Mouse (Mus musculus): ENCODE measurements at regions not wholly inside any gene's neighbourhood (a gene's known extent, or its start where the extent isn't known, plus 50 kb on each side); places are given as distances from the start of the nearest gene placed in this dataset.

GRCm38 (mm10) chr16:29882226-29882972 is 181.8 kb upstream of the Hes1 start:
- H3K36me3 ChIP-seq (ENCODE audit: control insufficient read depth, insufficient read depth, low read length) = no peaks in the 10 kb centered on the region
- peaks cover 9% of the 10 kb centered on the region for H3K4me1 ChIP-seq (replicated peaks; ENCODE audit: control insufficient read depth, insufficient read depth, low read length)
- 30% methylated on average over 10 of the region's 10 CpGs for WGBS
- no peak overlapping the region; the same call in 1 of the 2 replicates for H3K27ac ChIP-seq (ENCODE audit: low read depth, low read length)
- H3K9ac ChIP-seq (ENCODE audit: low read depth, low read length) = no peak overlapping the region
- no peak for DNase-seq (ENCODE audit: low spot score)
- no peak for ATAC-seq (replicated peaks; ENCODE audit: low FRiP score)
- H3K27me3 ChIP-seq (replicated peaks; ENCODE audit: control insufficient read depth, insufficient read depth, low read length) = no peaks in the 10 kb centered on the region; the same call in 1 of the 2 replicates
- H3K4me2 ChIP-seq = no peak overlapping the region
- no peaks in the 10 kb centered on the region for H3K9me3 ChIP-seq (ENCODE audit: control insufficient read depth, low read length)
- no peak overlapping the region for H3K4me3 ChIP-seq (ENCODE audit: low read depth, low read length)

GRCm38 (mm10) chr16:29883252-29883992 is 180.8 kb upstream of the Hes1 start:
- no peak overlapping the region for H3K27ac ChIP-seq (ENCODE audit: low read depth, low read length)
- H3K4me3 ChIP-seq (ENCODE audit: low read depth, low read length) = no peak overlapping the region
- no peaks in the 10 kb centered on the region for H3K36me3 ChIP-seq (ENCODE audit: control insufficient read depth, insufficient read depth, low read length)
- H3K9me3 ChIP-seq (ENCODE audit: control insufficient read depth, low read length) = no peaks in the 10 kb centered on the region
- no peak for DNase-seq (ENCODE audit: low spot score)
- no peak for ATAC-seq (replicated peaks; ENCODE audit: low FRiP score)
- no peak overlapping the region for H3K4me2 ChIP-seq
- H3K4me1 ChIP-seq (replicated peaks; ENCODE audit: control insufficient read depth, insufficient read depth, low read length) = peaks cover 9% of the 10 kb centered on the region
- 50% methylated on average over 10 of the region's 10 CpGs for WGBS
- no peak overlapping the region for H3K9ac ChIP-seq (ENCODE audit: low read depth, low read length)
- H3K27me3 ChIP-seq (replicated peaks; ENCODE audit: control insufficient read depth, insufficient read depth, low read length) = no peaks in the 10 kb centered on the region; the same call in 1 of the 2 replicates

DNA sequence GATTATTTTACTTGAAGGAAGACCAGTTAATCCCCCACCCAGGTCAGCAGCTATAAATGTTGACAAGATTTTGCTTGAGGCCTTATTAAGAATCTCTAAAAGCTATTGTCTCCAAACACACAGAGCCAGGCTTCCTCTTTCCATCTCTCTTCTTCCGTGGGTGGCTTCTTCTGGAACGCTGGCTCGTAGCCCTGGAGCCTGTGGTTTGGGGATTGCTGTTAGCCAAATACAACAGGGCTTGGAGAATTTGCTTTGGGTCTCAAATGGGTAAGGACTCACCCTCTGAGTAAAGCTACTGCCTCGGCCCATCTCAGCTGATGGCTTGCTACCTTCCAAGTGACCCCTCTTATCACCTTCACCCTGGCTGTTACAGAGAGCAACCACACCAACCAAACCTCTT is 179.3 kb upstream of the Hes1 start:
- Histone ChIP-seq H3K4me2 (no peak overlapping the region), H3K27me3 (replicated peaks; ENCODE audit: control insufficient read depth, insufficient read depth, low read length) (no peaks in the 10 kb centered on the region; the same call in 1 of the 2 replicates), H3K27ac (ENCODE audit: low read depth, low read length) (no peak overlapping the region), H3K4me3 (ENCODE audit: low read depth, low read length) (no peak overlapping the region), H3K9ac (ENCODE audit: low read depth, low read length) (no peak overlapping the region), H3K4me1 (replicated peaks; ENCODE audit: control insufficient read depth, insufficient read depth, low read length) (peaks cover 11% of the 10 kb centered on the region), H3K9me3 (ENCODE audit: control insufficient read depth, low read length) (no peaks in the 10 kb centered on the region), H3K36me3 (ENCODE audit: control insufficient read depth, insufficient read depth, low read length) (no peaks in the 10 kb centered on the region)
- 67% methylated on average over 4 of the region's 4 CpGs for WGBS
- no peak for DNase-seq (ENCODE audit: low spot score)
- no peak for ATAC-seq (replicated peaks; ENCODE audit: low FRiP score)

- WGBS = 63% methylated on average over 4 of the region's 4 CpGs
- DNase-seq (ENCODE audit: low spot score) = no peak
- H3K36me3 ChIP-seq (ENCODE audit: control insufficient read depth, insufficient read depth, low read length) = no peaks in the 10 kb centered on the region
- H3K27ac ChIP-seq (ENCODE audit: low read depth, low read length) = no peak overlapping the region
- H3K9me3 ChIP-seq (ENCODE audit: control insufficient read depth, low read length) = no peaks in the 10 kb centered on the region
- no peak overlapping the region for H3K4me2 ChIP-seq
- no peak for ATAC-seq (replicated peaks; ENCODE audit: low FRiP score)
- H3K27me3 ChIP-seq (replicated peaks; ENCODE audit: control insufficient read depth, insufficient read depth, low read length) = no peaks in the 10 kb centered on the region
- no peak overlapping the region for H3K4me3 ChIP-seq (ENCODE audit: low read depth, low read length)
- no peak overlapping the region for H3K9ac ChIP-seq (ENCODE audit: low read depth, low read length)
- peaks cover 16% of the 10 kb centered on the region for H3K4me1 ChIP-seq (replicated peaks; ENCODE audit: control insufficient read depth, insufficient read depth, low read length)
Observed at GRCm38 (mm10) chr16:29886755-29887154, 177.4 kb upstream of the Hes1 start.

DNA sequence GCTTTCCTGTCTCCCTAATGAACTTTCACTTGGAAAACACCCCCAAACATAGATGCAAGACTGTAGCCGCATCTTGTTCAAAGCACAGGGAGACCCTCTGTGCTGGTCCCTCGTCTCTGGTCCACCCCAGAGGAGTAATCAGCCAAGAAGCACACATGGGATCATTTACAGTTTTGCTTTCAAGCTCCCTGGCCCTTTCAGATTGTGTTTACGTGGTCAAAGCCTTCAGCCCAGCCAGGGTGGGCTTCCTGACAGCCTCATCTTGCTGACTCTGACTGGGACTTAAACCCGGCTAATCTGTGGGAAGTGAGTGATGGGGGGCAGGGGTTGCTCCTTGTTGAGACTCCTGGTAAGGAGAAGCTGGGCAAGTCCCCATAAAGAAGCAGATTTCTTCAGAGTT is 174.8 kb upstream of the Hes1 start:
- Histone ChIP-seq H3K9ac (ENCODE audit: low read depth, low read length) (no peak overlapping the region), H3K4me2 (no peak overlapping the region), H3K9me3 (ENCODE audit: control insufficient read depth, low read length) (no peaks in the 10 kb centered on the region), H3K4me1 (replicated peaks; ENCODE audit: control insufficient read depth, insufficient read depth, low read length) (peaks cover 13% of the 10 kb centered on the region), H3K27ac (ENCODE audit: low read depth, low read length) (no peak overlapping the region), H3K36me3 (ENCODE audit: control insufficient read depth, insufficient read depth, low read length) (no peaks in the 10 kb centered on the region), H3K4me3 (ENCODE audit: low read depth, low read length) (no peak overlapping the region), H3K27me3 (replicated peaks; ENCODE audit: control insufficient read depth, insufficient read depth, low read length) (peaks cover 6% of the 10 kb centered on the region)
- 46% methylated on average over 4 of the region's 4 CpGs for WGBS
- DNase-seq (ENCODE audit: low spot score) (no peak), ATAC-seq (replicated peaks; ENCODE audit: low FRiP score) (no peak)

DNA sequence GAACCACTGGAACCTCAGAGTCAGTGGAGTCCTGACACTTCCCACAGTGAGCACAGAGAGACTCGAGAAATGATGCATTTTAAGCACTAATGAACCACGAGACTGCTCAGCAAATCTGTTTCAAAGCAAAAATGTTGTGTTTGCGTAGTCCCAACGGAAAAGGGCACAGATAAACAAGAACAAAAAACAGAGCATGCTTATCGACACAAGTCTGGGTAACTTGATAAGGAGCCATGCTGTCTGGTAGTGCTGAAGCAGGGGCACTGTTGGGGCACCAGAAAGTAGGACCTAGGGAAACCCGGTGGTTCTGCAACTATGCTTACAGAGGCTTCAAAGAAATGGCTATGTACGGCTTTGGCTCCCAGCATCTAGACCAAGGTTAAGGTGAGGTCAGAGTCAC is 172.7 kb upstream of the Hes1 start:
- Histone ChIP-seq H3K27ac (ENCODE audit: low read depth, low read length) (no peak overlapping the region), H3K4me2 (no peak overlapping the region; the same call in 1 of the 2 replicates), H3K4me1 (replicated peaks; ENCODE audit: control insufficient read depth, insufficient read depth, low read length) (peaks cover 13% of the 10 kb centered on the region), H3K36me3 (ENCODE audit: control insufficient read depth, insufficient read depth, low read length) (no peaks in the 10 kb centered on the region), H3K27me3 (replicated peaks; ENCODE audit: control insufficient read depth, insufficient read depth, low read length) (peaks cover 6% of the 10 kb centered on the region), H3K9me3 (ENCODE audit: control insufficient read depth, low read length) (no peaks in the 10 kb centered on the region), H3K9ac (ENCODE audit: low read depth, low read length) (no peak overlapping the region), H3K4me3 (ENCODE audit: low read depth, low read length) (no peak overlapping the region)
- ATAC-seq (replicated peaks; ENCODE audit: low FRiP score) = no peak
- DNase-seq (ENCODE audit: low spot score) = no peak
- 26% methylated on average over 7 of the region's 7 CpGs for WGBS

- 45% methylated on average over 21 of the region's 21 CpGs for WGBS
- Histone ChIP-seq H3K4me3 (ENCODE audit: low read depth, low read length) (no peak overlapping the region), H3K4me1 (replicated peaks; ENCODE audit: control insufficient read depth, insufficient read depth, low read length) (peaks cover 12% of the 10 kb centered on the region), H3K9ac (ENCODE audit: low read depth, low read length) (no peak overlapping the region), H3K27me3 (replicated peaks; ENCODE audit: control insufficient read depth, insufficient read depth, low read length) (peaks cover 6% of the 10 kb centered on the region), H3K36me3 (ENCODE audit: control insufficient read depth, insufficient read depth, low read length) (no peaks in the 10 kb centered on the region), H3K4me2 (no peak overlapping the region), H3K27ac (ENCODE audit: low read depth, low read length) (no peak overlapping the region), H3K9me3 (ENCODE audit: control insufficient read depth, low read length) (no peaks in the 10 kb centered on the region)
- DNase-seq (ENCODE audit: low spot score) = no peak
- no peak for ATAC-seq (replicated peaks; ENCODE audit: low FRiP score)
Observed at GRCm38 (mm10) chr16:29893871-29894828, 170.0 kb upstream of the Hes1 start.

DNA sequence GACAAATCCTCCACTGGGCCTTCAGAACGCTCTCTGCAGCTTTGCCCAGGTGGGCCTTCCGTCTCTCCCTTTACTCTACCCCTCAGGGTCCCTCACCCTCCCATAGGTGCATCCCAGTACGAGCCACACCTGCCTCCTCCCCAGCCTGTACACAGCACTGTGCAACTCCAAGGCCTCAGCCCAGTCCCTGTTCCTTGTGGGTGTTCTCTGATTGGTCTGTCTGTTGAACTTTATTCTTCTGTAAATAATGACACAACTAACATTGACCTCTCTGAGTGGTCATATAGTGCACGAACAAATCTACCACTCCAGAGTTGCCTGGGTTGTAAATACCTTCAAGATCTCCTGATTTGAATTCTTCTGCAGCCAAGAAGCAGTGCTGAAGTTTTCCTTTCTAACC is 167.8 kb upstream of the Hes1 start:
- 73% methylated on average over 4 of the region's 4 CpGs for WGBS
- Histone ChIP-seq H3K4me3 (ENCODE audit: low read depth, low read length) (no peak overlapping the region), H3K4me2 (no peak overlapping the region), H3K27ac (ENCODE audit: low read depth, low read length) (no peak overlapping the region), H3K27me3 (replicated peaks; ENCODE audit: control insufficient read depth, insufficient read depth, low read length) (peaks cover 6% of the 10 kb centered on the region), H3K36me3 (ENCODE audit: control insufficient read depth, insufficient read depth, low read length) (no peaks in the 10 kb centered on the region), H3K9me3 (ENCODE audit: control insufficient read depth, low read length) (no peaks in the 10 kb centered on the region), H3K9ac (ENCODE audit: low read depth, low read length) (no peak overlapping the region), H3K4me1 (replicated peaks; ENCODE audit: control insufficient read depth, insufficient read depth, low read length) (peaks cover 10% of the 10 kb centered on the region)
- ATAC-seq (replicated peaks; ENCODE audit: low FRiP score) (no peak), DNase-seq (ENCODE audit: low spot score) (no peak)

Data from liver, embryonic 11.5 days (tissue).